Mouse (Mus musculus) hindbrain, embryonic 10.5 days (tissue): ENCODE results near the gene B4galt3. TPM values are rescaled to one million over a fixed set of nuclear protein-coding genes. Genes with fewer than 3 reads are reported as not detected.

Experiments used
- DNase-seq: peaks from one replicate; pipeline ENCODE4 v3.0.0-alpha.2; 2017; ENCODE audit warnings: low spot score
- H3K27ac ChIP-seq: fragments of 300-500 bp; sonication (generic); 2 replicates; pipeline ENCODE4 v1.5.1; 2016; ENCODE audit warnings: mild to moderate bottlenecking, moderate library complexity
- H3K27me3 ChIP-seq: fragments of 300-500 bp; sonication (generic); 2 replicates; pipeline ENCODE4 v1.6.1; 2016; ENCODE audit warnings: mild to moderate bottlenecking; ENCODE audit not compliant: poor library complexity, insufficient read depth, severe bottlenecking
- H3K36me3 ChIP-seq: fragments of 300-500 bp; sonication (generic); 2 replicates; pipeline ENCODE4 v1.6.1; 2016; ENCODE audit warnings: mild to moderate bottlenecking, moderate library complexity
- H3K4me1 ChIP-seq: fragments of 300-500 bp; sonication (generic); replicated peaks from 2 replicates; pipeline ENCODE4 v1.6.1; 2016; ENCODE audit warnings: mild to moderate bottlenecking
- H3K4me3 ChIP-seq: fragments of 300-500 bp; sonication (generic); 2 replicates; pipeline ENCODE4 v1.5.1; 2016; ENCODE audit warnings: mild to moderate bottlenecking, moderate library complexity
- H3K9me3 ChIP-seq: fragments of 300-500 bp; sonication (generic); 2 replicates; pipeline ENCODE4 v1.6.1; 2016; ENCODE audit warnings: mild to moderate bottlenecking, moderate library complexity
- WGBS: fragments of 180-500 bp; shearing (Covaris S2); methylation state at CpG from one replicate; pipeline ENCODE4 v1.1.7; 2016; 5-methylcytosine and 5-hydroxymethylcytosine counted together
- polyA plus RNA-seq: library from polyadenylated mRNA; unstranded; fragments of >200 nt; fragmentation: Nextera tagmentation; extraction: Ambion mirVana; gene quantifications from 2 replicates; pipeline ENCODE4 v1.2.1, GENCODE M21; 2016

The B4galt3 gene
- polyA plus RNA-seq, 1 experiment from 2014 or later = 80.9 TPM

- H3K36me3 ChIP-seq = peaks cover 45% of the 10 kb centered on the region
- no peak overlapping the region for H3K4me3 ChIP-seq
- no peaks in the 10 kb centered on the region for H3K27me3 ChIP-seq
- H3K9me3 ChIP-seq = no peaks in the 10 kb centered on the region
- H3K4me1 ChIP-seq = peaks cover 10% of the 10 kb centered on the region
- WGBS = 85% methylated on average over 9 of the region's 9 CpGs
- no peak for DNase-seq
- H3K27ac ChIP-seq = no peak overlapping the region
These were observed 12.3 kb upstream of the B4galt3 start for GRCm38 (mm10) chr1:171257781-171258180.

GRCm38 (mm10) chr1:171258921-171259320, 11.2 kb upstream of the B4galt3 start:
- no peak for DNase-seq
- H3K4me3 ChIP-seq = no peak overlapping the region
- H3K9me3 ChIP-seq = no peaks in the 10 kb centered on the region
- no peaks in the 10 kb centered on the region for H3K27me3 ChIP-seq
- 80% methylated on average over 17 of the region's 17 CpGs for WGBS
- peaks cover 40% of the 10 kb centered on the region for H3K36me3 ChIP-seq
- no peak overlapping the region for H3K27ac ChIP-seq
- peaks cover 16% of the 10 kb centered on the region for H3K4me1 ChIP-seq

- 86% methylated on average over 3 of the region's 3 CpGs for WGBS
- no peak overlapping the region for H3K4me3 ChIP-seq
- peaks cover 29% of the 10 kb centered on the region for H3K36me3 ChIP-seq
- no peak overlapping the region for H3K27ac ChIP-seq
- H3K27me3 ChIP-seq = no peaks in the 10 kb centered on the region
- DNase-seq = no peak
- no peaks in the 10 kb centered on the region for H3K9me3 ChIP-seq
- peaks cover 16% of the 10 kb centered on the region for H3K4me1 ChIP-seq
These were observed 9.8 kb upstream of the B4galt3 start for GRCm38 (mm10) chr1:171260316-171260715.

GRCm38 (mm10) chr1:171262594-171263130, 7.5 kb upstream of the B4galt3 start:
- Histone ChIP-seq H3K4me1 (peaks cover 16% of the 10 kb centered on the region), H3K4me3 (peak overlapping the region; percentile 41), H3K36me3 (peaks cover 16% of the 10 kb centered on the region), H3K27ac (peak overlapping the region; percentile 76), H3K9me3 (no peaks in the 10 kb centered on the region), H3K27me3 (no peaks in the 10 kb centered on the region)
- peak; percentile 36 for DNase-seq
- 9% methylated on average over 8 of the region's 8 CpGs for WGBS

- Histone ChIP-seq H3K27ac (peak overlapping the region; percentile 76), H3K27me3 (no peaks in the 10 kb centered on the region), H3K4me3 (peak overlapping the region; percentile 41), H3K4me1 (peaks cover 16% of the 10 kb centered on the region), H3K36me3 (peaks cover 11% of the 10 kb centered on the region), H3K9me3 (no peaks in the 10 kb centered on the region)
- peak; percentile 49 for DNase-seq
- 2% methylated on average over 2 of the region's 2 CpGs for WGBS
These were observed 6.9 kb upstream of the B4galt3 start for GRCm38 (mm10) chr1:171263185-171263611.

GRCm38 (mm10) chr1:171263666-171264461, 6.3 kb upstream of the B4galt3 start:
- Histone ChIP-seq H3K4me1 (peaks cover 16% of the 10 kb centered on the region), H3K27ac (peak overlapping the region; percentile 40; the same call in 1 of the 2 replicates), H3K36me3 (peaks cover 5% of the 10 kb centered on the region), H3K9me3 (no peaks in the 10 kb centered on the region), H3K4me3 (peak overlapping the region; percentile 41; the same call in 1 of the 2 replicates), H3K27me3 (no peaks in the 10 kb centered on the region)
- no peak for DNase-seq
- WGBS = 84% methylated on average over 3 of the region's 3 CpGs

- 85% methylated on average over 4 of the region's 4 CpGs for WGBS
These were observed 4.0 kb upstream of the B4galt3 start for GRCm38 (mm10) chr1:171265971-171266744.

GRCm38 (mm10) chr1:171268341-171268740, 1.8 kb upstream of the B4galt3 start:
- H3K9me3 ChIP-seq = no peaks in the 10 kb centered on the region
- peaks cover 18% of the 10 kb centered on the region for H3K36me3 ChIP-seq
- H3K4me1 ChIP-seq = peaks cover 26% of the 10 kb centered on the region
- DNase-seq = no peak
- WGBS = 62% methylated on average over 1 of the region's 1 CpGs
- no peak overlapping the region for H3K4me3 ChIP-seq
- H3K27me3 ChIP-seq = no peaks in the 10 kb centered on the region
- H3K27ac ChIP-seq = no peak overlapping the region

More at GRCm38 (mm10) chr1:171265971-171266744, 4.0 kb upstream of the B4galt3 start:
- DNase-seq = no peak
- Histone ChIP-seq H3K9me3 (no peaks in the 10 kb centered on the region), H3K27me3 (no peaks in the 10 kb centered on the region), H3K36me3 (no peaks in the 10 kb centered on the region), H3K4me1 (peaks cover 31% of the 10 kb centered on the region), H3K27ac (no peak overlapping the region), H3K4me3 (no peak overlapping the region)

- no peak for DNase-seq
- under 1% methylated on average over 19 of the region's 19 CpGs for WGBS
- Histone ChIP-seq H3K27me3 (no peaks in the 10 kb centered on the region), H3K9me3 (no peaks in the 10 kb centered on the region), H3K27ac (peak overlapping the region; percentile 84), H3K36me3 (peaks cover 40% of the 10 kb centered on the region), H3K4me1 (peaks cover 22% of the 10 kb centered on the region), H3K4me3 (peak overlapping the region; percentile 63)
These were observed 409 bp downstream of the B4galt3 start for GRCm38 (mm10) chr1:171270573-171270900.

GRCm38 (mm10) chr1:171271196-171271595, 1.1 kb downstream of the B4galt3 start:
- Histone ChIP-seq H3K4me1 (peaks cover 22% of the 10 kb centered on the region), H3K27me3 (no peaks in the 10 kb centered on the region), H3K4me3 (peak overlapping the region; percentile 63), H3K27ac (no peak overlapping the region), H3K36me3 (peaks cover 46% of the 10 kb centered on the region), H3K9me3 (no peaks in the 10 kb centered on the region)
- 62% methylated on average over 9 of the region's 9 CpGs for WGBS
- DNase-seq = no peak

GRCm38 (mm10) chr1:171271622-171272021, 1.5 kb downstream of the B4galt3 start:
- no peaks in the 10 kb centered on the region for H3K27me3 ChIP-seq
- H3K4me1 ChIP-seq = peaks cover 22% of the 10 kb centered on the region
- no peak overlapping the region for H3K27ac ChIP-seq
- peaks cover 51% of the 10 kb centered on the region for H3K36me3 ChIP-seq
- 71% methylated on average over 10 of the region's 10 CpGs for WGBS
- H3K9me3 ChIP-seq = no peaks in the 10 kb centered on the region
- DNase-seq = no peak
- peak overlapping the region; percentile 63 for H3K4me3 ChIP-seq

GRCm38 (mm10) chr1:171272086-171272485, 2.0 kb downstream of the B4galt3 start:
- H3K27me3 ChIP-seq = no peaks in the 10 kb centered on the region
- H3K36me3 ChIP-seq = peaks cover 55% of the 10 kb centered on the region
- H3K4me3 ChIP-seq = peak overlapping the region; percentile 63; the same call in 1 of the 2 replicates
- H3K9me3 ChIP-seq = no peaks in the 10 kb centered on the region
- WGBS = 90% methylated on average over 3 of the region's 3 CpGs
- H3K4me1 ChIP-seq = peaks cover 22% of the 10 kb centered on the region
- H3K27ac ChIP-seq = no peak overlapping the region
- DNase-seq = no peak

GRCm38 (mm10) chr1:171274171-171274570, 4.0 kb downstream of the B4galt3 start:
- Histone ChIP-seq H3K9me3 (no peaks in the 10 kb centered on the region), H3K4me3 (no peak overlapping the region), H3K36me3 (peaks cover 76% of the 10 kb centered on the region), H3K27ac (no peak overlapping the region), H3K27me3 (no peaks in the 10 kb centered on the region), H3K4me1 (peaks cover 22% of the 10 kb centered on the region)
- DNase-seq = no peak
- WGBS = 93% methylated on average over 12 of the region's 12 CpGs
